Mouse (Mus musculus): Measurements from ENCODE around the gene Otop1. TPM values are rescaled to one million over a fixed set of nuclear protein-coding genes. Genes with fewer than 3 reads are reported as not detected.

Otop1 gene
- total and polyA plus RNA-seq, 3 experiments: not detected

DNA sequence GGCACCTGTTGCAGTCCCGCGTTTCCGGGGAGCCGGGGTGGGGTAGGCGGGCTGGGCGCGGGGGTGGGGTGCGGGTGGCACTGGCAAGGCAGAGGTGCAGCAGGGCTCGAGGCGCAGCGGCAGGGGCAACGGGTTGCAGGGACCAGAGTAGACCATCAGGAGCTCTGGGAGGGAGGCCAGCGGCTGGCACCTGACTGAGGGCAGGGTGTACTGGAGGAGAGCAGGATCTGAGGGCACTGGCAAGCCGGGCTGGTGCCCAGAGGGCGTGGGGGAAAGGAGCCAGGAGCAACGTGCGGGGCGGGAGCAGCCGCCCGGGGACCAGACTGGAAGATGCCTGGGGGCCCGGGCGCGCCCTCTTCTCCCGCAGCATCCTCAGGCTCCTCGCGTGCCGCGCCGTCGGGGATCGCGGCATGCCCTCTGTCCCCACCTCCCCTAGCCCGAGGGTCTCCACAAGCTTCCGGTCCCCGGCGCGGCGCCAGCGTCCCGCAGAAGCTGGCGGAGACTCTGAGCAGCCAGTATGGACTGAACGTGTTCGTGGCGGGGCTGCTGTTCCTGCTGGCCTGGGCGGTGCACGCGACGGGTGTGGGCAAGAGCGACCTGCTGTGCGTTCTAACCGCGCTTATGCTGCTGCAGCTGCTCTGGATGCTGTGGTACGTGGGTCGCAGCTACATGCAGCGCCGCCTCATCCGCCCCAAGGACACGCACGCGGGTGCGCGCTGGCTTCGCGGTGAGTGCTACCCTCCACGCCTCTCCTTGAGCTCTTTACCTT lies 1.5 kb downstream of the Otop1 start:
- Histone ChIP-seq H3K9ac (ENCODE audit: insufficient read depth, low read depth) (no peak overlapping the region), H3K4me1 (ENCODE audit: control insufficient read depth in 1 of 2, insufficient read depth in 2 of 2) (peaks cover 2 to 5% of the 10 kb centered on the region in 2 experiments; a peak in 1 of 4 replicates), H3K4me2 (ENCODE audit: insufficient read depth, low read depth, poor library complexity, severe bottlenecking) (no peak overlapping the region), H3K79me2 (replicated peaks; ENCODE audit: control insufficient read depth, extremely low read depth, insufficient read depth, poor library complexity, severe bottlenecking) (no peaks in the 10 kb centered on the region), H3K27ac (ENCODE audit: insufficient read depth, low read depth) (no peak overlapping the region), H3K4me3 (replicated peaks in 1 of 3; ENCODE audit: low read depth in 2 of 3, low read length in 2 of 3, poor library complexity in 1 of 3) (no peak overlapping the region), H3K27me3 (replicated peaks) (no peaks in the 10 kb centered on the region), H3K36me3 (replicated peaks in 1 of 2; ENCODE audit: control insufficient read depth in 1 of 2, insufficient read depth in 1 of 2, low read length in 1 of 2) (peaks cover 0 to 8% of the 10 kb centered on the region in 2 experiments), H3K9me3 (replicated peaks; ENCODE audit: low read length) (no peaks in the 10 kb centered on the region)
- DNase-seq (ENCODE audit: extremely low read depth): no peak
- in situ Hi-C loops (cut with MboI; ENCODE audit: low pct_ligation_motif_present, low pct_unique_long_range_greater_than_20kb, low sequenced_read_pairs): no loop called here
- dilution Hi-C loops (cut with MboI; ENCODE audit: extremely low pct_ligation_motif_present, extremely low pct_unique_long_range_greater_than_20kb, low sequenced_read_pairs): no loop called here
- TF ChIP-seq TCF12 (IDR thresholded peaks at IDR 0.05; ENCODE audit: low read depth, low read length) (no peak), CHD1 (IDR thresholded peaks at IDR 0.05; ENCODE audit: low read depth, low read length) (no peak), RCOR1 (conservative IDR thresholded peaks at IDR 0.05; ENCODE audit: low read depth, low read length) (no peak), MAZ (IDR thresholded peaks at IDR 0.05; ENCODE audit: low read depth, low read length) (no peak), NRF1 (IDR thresholded peaks at IDR 0.05; ENCODE audit: low read depth, low read length) (no peak), JUN (IDR thresholded peaks at IDR 0.05; ENCODE audit: insufficient read depth, low read depth, low read length) (no peak), ZC3H11A (IDR thresholded peaks at IDR 0.05; ENCODE audit: low read depth, low read length) (no peak), CHD2 (IDR thresholded peaks at IDR 0.05; ENCODE audit: low read length) (no peak), MXI1 (IDR thresholded peaks at IDR 0.05; ENCODE audit: low read depth, low read length) (no peak), ZKSCAN1 (IDR thresholded peaks at IDR 0.05; ENCODE audit: borderline replicate concordance, low read depth, low read length) (no peak), JUND (conservative IDR thresholded peaks at IDR 0.05; ENCODE audit: low read depth, low read length) (no peak), NELFE (IDR thresholded peaks at IDR 0.05; ENCODE audit: low read depth, low read length) (no peak), MAX (IDR thresholded peaks at IDR 0.05; ENCODE audit: low read length) (no peak), ELF1 (IDR thresholded peaks at IDR 0.05; ENCODE audit: low read depth, low read length) (no peak)

- peaks cover 2 to 5% of the 10 kb centered on the region in 2 experiments; a peak in 1 of 4 replicates for H3K4me1 ChIP-seq (ENCODE audit: control insufficient read depth in 1 of 2, insufficient read depth in 2 of 2)
- H3K4me2 ChIP-seq (ENCODE audit: insufficient read depth, low read depth, poor library complexity, severe bottlenecking): no peak overlapping the region
- H3K4me3 ChIP-seq (replicated peaks in 1 of 3; ENCODE audit: low read depth in 2 of 3, low read length in 2 of 3, poor library complexity in 1 of 3): no peak overlapping the region
- H3K79me2 ChIP-seq (replicated peaks; ENCODE audit: control insufficient read depth, extremely low read depth, insufficient read depth, poor library complexity, severe bottlenecking): no peaks in the 10 kb centered on the region
- no peak overlapping the region for H3K27ac ChIP-seq (ENCODE audit: insufficient read depth, low read depth)
- H3K36me3 ChIP-seq (replicated peaks in 1 of 2; ENCODE audit: control insufficient read depth in 1 of 2, insufficient read depth in 1 of 2, low read length in 1 of 2): peaks cover 0 to 4% of the 10 kb centered on the region in 2 experiments
- dilution Hi-C loops (cut with MboI; ENCODE audit: extremely low pct_ligation_motif_present, extremely low pct_unique_long_range_greater_than_20kb, low sequenced_read_pairs) (no loop called here), in situ Hi-C loops (cut with MboI; ENCODE audit: low pct_ligation_motif_present, low pct_unique_long_range_greater_than_20kb, low sequenced_read_pairs) (no loop called here)
- DNase-seq (ENCODE audit: extremely low read depth): no peak
- H3K27me3 ChIP-seq (replicated peaks): no peaks in the 10 kb centered on the region
- TF ChIP-seq GABPA (IDR thresholded peaks at IDR 0.05; ENCODE audit: insufficient replicate concordance, low read depth, low read length) (no peak), CHD2 (IDR thresholded peaks at IDR 0.05; ENCODE audit: low read length) (no peak), MEF2A (IDR thresholded peaks at IDR 0.05; ENCODE audit: borderline replicate concordance, low read depth, low read length) (no peak), JUND (conservative IDR thresholded peaks at IDR 0.05; ENCODE audit: low read depth, low read length) (no peak), CHD1 (IDR thresholded peaks at IDR 0.05; ENCODE audit: low read depth, low read length) (no peak), PAX5 (IDR thresholded peaks at IDR 0.05; ENCODE audit: low read length) (no peak), RCOR1 (conservative IDR thresholded peaks at IDR 0.05; ENCODE audit: low read depth, low read length) (no peak), MAZ (IDR thresholded peaks at IDR 0.05; ENCODE audit: low read depth, low read length) (no peak), MAX (IDR thresholded peaks at IDR 0.05; ENCODE audit: low read length) (no peak)
- no peaks in the 10 kb centered on the region for H3K9me3 ChIP-seq (replicated peaks; ENCODE audit: low read length)
- no peak overlapping the region for H3K9ac ChIP-seq (ENCODE audit: insufficient read depth, low read depth)
Measured at GRCm38 (mm10) chr5:38277936-38278600, 2.3 kb downstream of the Otop1 start.

Data from CH12.LX (cell line).